Mouse (Mus musculus) right cerebral cortex, postnatal 36 days (tissue): ENCODE measurements around the gene Rgl2.
A peak's percentile ranks its signal among the peaks of the same experiment; 100 is the strongest.

Experiments used
- DNase-seq, 2 experiments: peaks; one replicate each; pipeline ENCODE4 v3.0.0; 2022; ENCODE audit warnings: low spot score in 2 of 2, mixed read lengths in 1 of 2

Gene Rgl2

GRCm38 (mm10) chr17:33908331-33909076 is 20.8 kb upstream of the Rgl2 start:
- no peak for DNase-seq

DNA sequence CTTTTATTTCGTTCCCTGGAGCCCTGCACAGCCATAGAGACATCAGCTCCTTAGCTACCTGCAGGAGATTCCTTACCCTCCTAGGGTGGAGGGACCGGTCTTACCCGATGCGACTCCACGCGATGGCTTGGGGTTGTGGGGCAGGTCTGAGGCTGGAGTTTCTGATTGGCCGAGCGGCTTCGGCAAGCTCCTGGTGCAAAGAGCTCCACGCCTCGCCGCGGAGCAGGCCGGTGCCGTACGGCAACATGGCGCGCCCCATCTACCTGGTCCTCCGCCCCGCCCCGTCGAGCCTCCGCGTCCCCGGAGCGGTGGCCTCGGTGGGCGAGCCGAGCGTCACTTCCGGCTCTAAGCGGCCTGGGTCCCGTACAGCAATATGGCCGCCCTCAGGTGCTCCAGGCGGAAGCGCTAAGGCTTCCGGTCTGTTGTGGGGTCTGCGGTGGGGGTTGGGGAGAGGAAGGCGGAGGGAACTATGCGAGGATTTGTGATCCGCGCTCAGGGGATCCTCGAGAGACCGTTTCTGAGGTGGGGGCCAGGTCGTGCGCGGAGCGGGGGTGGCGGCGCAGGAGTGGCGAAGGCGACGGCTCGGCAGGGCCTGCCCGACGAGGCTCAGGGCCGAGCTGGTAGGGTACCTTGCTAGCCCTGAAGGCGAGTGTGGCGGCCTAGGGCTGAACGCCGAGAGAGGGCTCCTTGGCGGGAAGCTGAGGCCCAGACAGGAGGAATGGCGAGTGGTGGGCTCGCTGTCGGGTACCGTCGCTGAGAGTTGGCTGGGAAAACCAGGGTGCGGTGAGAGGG is 20.1 kb upstream of the Rgl2 start, which contains the start of gene Daxx:
Gene Daxx (plus strand): TSS at position 338 of the 792 bp plus-strand sequence.
- DNase-seq, result peak; percentile 98 to 99

DNA sequence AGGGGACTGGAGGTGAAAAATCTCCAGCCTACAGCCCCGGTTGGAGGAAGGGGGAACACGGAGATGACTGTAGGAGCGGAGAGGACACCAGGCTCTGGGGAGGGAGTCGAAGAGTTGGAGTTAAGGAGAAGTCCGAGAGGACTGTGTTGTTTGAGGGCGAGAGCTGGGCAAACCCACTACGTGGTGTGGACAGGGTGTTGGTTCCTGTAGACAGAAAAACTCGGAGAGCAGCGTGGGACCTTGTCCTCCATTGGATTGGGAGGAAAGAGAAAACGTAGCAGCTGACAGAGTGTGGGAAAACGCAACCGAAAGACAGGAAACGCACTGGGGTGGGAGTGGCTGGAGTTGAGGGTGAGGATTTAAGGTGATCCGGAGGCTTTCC is 19.5 kb upstream of the Rgl2 start:
- no peak for DNase-seq

- no peak for DNase-seq
Measured at GRCm38 (mm10) chr17:33910346-33911051, 18.8 kb upstream of the Rgl2 start.

GRCm38 (mm10) chr17:33911052-33911812 is 18.1 kb upstream of the Rgl2 start:
- DNase-seq, result no peak

DNA sequence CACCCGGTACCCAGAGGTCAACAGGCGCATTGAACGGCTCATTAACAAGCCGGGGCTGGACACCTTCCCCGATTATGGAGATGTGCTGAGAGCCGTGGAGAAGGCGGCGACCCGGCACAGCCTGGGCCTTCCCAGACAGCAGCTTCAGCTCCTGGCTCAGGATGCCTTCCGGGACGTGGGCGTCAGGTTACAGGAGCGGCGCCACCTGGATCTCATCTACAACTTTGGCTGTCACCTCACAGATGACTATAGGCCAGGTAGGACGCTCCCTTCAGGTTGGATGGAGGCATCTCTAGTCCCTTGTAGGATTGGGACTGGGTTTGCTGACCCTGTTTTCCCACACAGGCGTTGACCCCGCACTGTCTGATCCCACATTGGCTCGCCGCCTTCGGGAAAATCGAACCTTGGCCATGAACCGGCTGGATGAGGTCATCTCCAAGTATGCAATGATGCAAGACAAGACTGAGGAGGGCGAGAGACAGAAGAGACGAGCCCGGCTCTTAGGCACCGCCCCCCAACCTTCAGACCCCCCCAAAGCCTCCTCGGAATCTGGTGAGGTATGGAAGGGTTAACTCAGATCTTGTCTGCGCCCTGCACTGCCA is 17.4 kb upstream of the Rgl2 start:
- DNase-seq, result no peak

DNA sequence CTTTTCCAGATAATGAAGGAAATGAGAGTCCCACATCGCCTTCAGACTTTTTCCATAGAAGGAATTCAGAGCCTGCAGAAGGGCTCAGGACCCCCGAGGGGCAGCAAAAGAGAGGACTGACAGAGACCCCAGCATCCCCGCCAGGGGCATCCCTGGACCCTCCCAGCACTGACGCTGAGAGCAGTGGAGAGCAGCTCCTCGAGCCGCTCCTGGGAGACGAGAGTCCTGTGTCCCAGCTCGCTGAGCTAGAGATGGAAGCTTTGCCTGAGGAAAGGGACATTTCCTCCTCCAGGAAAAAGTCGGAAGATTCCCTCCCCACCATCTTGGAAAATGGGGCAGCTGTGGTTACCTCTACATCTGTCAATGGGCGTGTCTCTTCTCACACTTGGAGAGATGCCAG is 16.1 kb upstream of the Rgl2 start:
- DNase-seq, result no peak

DNA sequence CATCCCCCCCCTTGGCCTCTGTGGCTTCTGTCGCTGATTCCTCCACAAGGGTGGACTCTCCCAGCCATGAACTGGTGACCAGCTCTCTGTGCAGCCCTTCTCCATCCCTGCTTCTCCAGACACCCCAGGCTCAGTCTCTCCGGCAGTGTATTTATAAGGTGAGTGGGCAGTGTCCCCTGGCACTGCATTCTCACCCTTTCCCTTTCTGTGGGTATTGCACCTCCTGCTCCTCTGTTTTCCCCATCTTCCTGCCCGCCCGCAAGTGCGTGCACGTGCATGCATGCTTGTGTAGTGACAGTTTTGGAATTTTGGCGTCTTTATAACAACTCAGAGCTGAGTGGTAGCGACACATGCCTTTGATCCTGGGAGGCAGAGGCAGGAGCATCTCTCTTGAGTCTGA is 15.4 kb upstream of the Rgl2 start:
- no peak for DNase-seq

DNA sequence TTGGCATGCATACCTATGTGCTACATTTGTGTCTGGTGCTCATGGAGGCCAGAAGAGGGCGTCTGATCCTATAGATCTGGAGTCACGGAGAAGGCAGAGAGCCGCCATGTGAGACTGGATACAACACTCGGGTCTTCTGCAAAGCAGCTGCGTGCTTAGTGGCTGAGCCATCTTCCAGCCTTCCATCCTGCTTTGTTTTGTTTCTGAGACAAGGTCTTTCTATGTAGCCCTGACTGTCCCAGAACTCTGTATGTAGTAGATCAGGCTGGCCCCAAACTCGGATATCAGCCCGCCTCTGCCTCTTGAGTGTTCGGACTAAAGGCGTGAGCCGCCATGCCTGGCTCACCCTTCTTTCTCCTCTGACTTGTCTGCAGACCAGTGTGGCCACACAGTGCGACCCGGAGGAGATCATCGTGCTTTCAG is 14.4 kb upstream of the Rgl2 start:
- DNase-seq, result no peak

DNA sequence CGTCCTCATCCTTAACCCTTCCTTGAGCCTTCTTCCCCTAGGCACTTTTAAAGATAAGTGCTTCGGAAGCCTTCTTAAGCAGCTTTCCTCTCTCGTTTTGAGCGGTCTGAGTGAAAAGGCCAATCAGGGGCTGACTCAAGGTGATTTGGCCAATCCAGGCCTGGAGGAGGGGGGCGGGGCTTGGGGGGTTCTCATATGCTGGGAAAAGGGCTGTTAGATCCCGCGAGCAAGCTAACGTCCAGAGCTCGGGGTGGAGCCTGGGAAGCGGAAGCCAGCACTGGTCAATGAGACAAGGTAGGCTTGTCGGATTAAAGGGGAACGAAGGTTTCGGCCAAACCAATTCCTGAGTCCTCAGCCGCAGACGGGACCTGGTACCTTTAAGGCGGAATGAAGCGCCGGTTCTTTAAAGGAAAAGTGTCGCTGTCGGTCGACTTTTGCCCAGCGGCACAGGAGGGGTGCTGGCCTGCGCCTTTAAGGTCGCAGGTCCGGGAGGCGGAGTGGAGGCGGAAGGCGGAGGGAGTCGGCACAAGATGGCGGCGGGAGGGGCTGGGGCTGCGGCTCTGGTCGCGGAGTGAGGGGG is 13.6 kb upstream of the Rgl2 start, which contains the start of the genes Tapbp and Zbtb22:
Gene Tapbp (plus strand): TSS at position 229 of the 580 bp plus-strand sequence.
Gene Zbtb22 (plus strand): TSS at position 234 of the 580 bp plus-strand sequence.
- peak; percentile 94 to 97 for DNase-seq

DNA sequence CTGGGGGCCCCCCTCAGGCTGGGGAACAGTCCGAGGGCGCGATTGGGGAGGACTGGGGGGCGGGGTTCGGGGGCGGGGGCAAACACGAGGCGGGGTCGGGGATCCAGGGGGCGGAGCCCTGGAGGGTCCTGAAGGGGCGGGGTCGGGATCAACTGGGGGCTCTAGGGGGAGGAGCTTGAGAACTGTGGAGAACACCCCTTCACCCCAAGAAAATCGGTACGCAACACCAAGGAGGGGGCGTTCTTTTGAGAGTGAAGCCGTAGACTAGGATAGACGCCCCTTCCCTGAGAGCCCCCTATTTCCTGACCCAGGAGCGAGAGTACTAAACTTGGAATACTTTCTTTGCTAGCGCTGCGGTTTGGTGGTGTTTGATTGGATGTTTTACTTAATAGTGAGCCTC is 13.0 kb upstream of the Rgl2 start:
- no peak for DNase-seq

DNA sequence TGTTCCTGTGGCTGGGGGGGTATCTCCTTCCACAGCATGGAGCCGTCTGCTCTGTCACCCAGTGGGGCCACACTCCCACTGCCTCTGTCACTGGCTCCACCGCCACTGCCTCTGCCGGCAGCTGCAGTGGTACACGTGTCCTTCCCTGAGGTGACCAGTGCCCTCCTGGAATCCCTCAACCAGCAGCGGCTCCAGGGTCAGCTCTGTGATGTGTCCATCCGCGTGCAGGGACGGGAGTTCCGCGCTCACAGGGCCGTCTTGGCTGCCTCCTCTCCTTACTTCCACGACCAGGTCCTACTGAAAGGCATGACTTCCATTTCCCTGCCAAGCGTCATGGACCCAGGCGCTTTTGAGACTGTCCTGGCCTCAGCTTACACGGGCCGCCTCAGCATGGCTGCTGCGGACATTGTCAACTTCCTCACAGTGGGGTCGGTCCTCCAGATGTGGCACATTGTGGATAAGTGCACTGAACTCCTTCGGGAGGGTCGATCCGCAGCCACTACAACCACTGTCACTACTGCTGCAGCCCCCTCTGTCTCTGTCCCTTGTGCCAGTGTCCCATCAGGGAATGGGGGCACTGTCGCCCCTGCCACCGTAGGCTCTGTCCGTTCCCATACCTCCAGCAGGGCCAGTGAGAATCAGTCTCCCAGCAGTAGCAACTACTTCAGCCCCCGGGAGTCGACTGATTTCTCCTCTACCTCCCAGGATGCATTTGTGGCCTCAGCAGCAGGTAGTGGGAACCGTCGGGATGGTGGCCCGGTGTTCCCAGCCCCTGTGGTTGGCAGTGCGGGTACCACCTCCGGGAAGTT is 12.3 kb upstream of the Rgl2 start:
- DNase-seq, result no peak

DNA sequence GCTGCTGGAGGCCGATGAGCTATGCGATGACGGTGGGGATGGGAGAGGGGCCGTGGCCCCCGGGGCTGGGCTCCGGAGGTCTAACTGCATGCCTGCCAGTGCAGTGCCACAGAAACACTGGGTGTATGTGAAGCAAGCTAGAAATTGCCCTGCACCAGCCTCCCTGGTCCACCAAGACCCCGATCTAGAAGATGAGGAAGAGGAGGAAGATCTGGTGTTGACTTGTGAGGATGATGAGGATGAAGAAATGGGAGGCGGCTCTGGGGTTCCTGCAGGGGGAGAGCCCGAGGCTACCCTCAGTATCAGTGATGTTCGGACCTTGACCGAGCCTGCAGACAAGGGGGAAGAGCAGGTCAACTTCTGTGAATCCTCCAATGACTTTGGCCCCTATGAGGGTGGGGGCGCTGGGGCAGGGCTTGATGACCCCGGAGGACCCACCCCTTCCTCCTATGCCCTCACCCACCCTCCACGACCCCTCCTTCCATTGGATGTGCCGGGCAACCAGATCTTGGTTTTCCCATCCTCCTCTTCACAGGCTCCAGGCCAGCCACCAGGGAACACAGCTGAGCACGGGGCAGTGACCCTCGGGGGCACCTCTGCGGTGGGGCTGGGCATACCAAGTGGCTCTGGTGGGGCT is 11.6 kb upstream of the Rgl2 start:
- no peak for DNase-seq

DNA sequence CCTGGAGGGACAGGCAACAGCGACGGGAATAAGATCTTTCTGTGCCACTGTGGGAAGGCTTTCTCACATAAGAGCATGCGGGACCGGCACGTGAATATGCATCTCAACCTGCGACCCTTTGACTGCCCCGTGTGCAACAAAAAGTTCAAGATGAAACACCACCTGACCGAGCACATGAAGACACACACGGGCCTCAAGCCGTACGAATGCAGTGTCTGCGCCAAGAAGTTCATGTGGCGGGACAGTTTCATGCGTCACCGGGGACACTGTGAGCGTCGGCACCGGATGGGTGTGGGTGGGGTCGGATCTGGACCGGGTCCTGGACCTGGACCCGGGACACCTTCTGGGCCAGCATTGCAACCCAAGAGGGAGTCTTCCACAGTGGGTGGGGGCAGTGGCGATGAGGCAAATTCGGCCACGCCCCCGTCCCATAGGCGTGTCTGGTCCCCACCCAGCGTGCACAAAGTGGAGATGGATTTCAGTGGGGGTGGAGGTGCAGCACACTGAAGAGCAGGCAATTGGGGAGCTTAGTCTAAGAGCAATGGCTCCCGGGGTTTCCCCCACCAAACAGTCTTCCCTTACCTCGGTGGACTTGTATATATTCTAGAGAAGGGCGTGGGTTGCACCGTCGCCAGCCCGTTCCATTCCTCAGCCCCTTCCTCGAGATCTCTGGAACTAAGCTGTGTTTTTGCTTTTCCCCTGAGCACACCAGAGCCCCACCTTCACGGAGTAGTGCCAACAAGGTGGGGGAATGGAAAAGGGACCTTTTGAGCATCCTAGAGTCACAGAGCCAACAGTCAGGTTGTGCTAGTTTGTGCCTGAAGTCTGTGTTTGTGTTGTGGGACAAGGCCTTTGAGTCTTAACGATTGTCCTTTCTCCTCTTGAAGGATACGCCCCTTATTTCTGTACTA is 10.8 kb upstream of the Rgl2 start:
- DNase-seq, result no peak

- DNase-seq, result no peak
Measured at GRCm38 (mm10) chr17:33919351-33920281, 9.7 kb upstream of the Rgl2 start.

DNA sequence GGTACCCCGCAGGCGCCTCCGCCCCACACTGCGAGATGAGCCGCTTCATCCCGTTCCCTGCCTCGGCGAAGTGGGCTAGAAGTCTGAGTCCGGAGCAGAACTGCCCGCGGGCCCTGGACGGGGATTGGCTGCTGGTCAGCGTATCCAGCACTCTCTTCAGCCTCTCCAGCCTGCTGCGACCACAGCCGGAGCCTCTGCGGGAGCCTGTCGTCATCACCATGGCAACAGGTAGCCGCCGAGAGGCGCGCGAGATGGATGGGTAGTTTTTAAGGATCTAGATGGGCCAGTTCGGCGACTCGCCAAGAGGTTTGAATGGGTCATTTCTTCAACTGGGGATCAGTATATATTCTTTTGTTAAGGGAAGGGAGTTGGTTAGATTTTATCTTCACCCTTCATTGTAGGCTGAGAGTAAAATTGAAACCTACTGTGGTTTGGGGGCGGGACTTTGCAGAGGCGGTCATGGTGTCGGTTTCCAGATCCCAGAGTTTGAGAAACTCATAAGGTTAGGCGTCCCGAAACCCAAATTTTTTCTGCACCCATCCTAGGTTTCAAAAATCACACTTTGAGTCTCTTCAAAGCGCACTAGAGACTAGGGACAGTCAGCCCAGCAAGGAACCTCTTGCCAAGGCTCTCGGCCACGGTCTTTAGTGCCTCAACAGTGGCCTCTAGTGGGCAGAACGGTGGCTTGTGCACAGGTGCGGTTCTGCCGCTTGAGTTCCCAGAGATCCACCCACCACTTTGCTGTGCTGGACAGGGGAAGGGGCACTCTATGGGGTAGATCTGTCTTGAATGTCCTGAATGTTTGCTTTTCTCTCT is 8.9 kb upstream of the Rgl2 start:
- DNase-seq, result peak; percentile 63 to 65
